In the genomic region with DNA sequence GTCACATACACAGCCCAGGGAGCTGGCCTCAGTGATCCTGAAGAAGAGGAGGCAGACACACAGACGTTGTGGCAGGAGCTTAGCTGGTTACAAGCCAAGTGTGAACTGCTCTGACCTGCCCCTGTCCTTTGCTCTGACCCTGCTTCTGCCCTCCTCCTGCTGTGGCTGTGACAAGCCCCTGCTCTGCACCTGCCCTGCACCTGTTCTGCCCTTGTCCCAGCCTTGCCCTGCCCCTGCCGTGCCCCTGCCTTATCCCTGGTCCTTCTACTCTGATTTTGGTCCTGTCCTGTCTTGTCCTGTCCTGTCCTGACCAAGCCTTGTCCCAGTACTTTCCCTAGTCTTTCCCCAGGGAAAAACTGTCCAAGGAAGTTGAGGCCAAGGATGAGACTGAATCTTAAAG, we compare ENCODE assay signal across 26 mouse cellular contexts. TPM values are rescaled to one million over a fixed set of nuclear protein-coding genes. Genes with fewer than 3 reads are reported as not detected.
"Had no signal": no experiment of that assay in that cellular context is flagged by ENCODE, and none has a peak within 500 bp of the region (broad histone marks: within the 10 kb centered on the region; RNA-seq: fewer than 3 reads in every experiment).

No protein-coding gene starts in this region.

- H3K4me3 ChIP-seq: heart, adult 2 months; heart, embryonic 13.5 days; intestine, embryonic 15.5 days; layer of hippocampus, adult 2 months; left cerebral cortex, adult 2 months; limb, embryonic 10.5 days; limb, embryonic 12.5 days had no signal

- H3K9me3 ChIP-seq: heart, embryonic 13.5 days; heart, embryonic 15.5 days; intestine, embryonic 15.5 days; limb, embryonic 10.5 days; limb, embryonic 12.5 days had no signal

- H3K27me3 ChIP-seq: heart, embryonic 15.5 days; intestine, embryonic 15.5 days had no signal

- H3K9ac ChIP-seq: forebrain, postnatal 0 days; heart, embryonic 13.5 days; heart, embryonic 15.5 days; hindbrain, embryonic 14.5 days; intestine, embryonic 15.5 days; limb, embryonic 12.5 days had no signal

- H3K27ac ChIP-seq: heart, adult 2 months; heart, embryonic 13.5 days; heart, embryonic 15.5 days; hindbrain, embryonic 14.5 days; intestine, embryonic 15.5 days; layer of hippocampus, adult 2 months; left cerebral cortex, adult 2 months; limb, embryonic 12.5 days had no signal

- DNase-seq: forebrain, postnatal 0 days; gastrocnemius, postnatal 14 days; gastrocnemius, postnatal 36 days; heart, adult 11 months; heart, adult 2 months; heart, postnatal 14 days; heart, postnatal 36 days; kidney, adult 18-20 months; kidney, adult 8-10 months; kidney, postnatal 10 days; kidney, postnatal 25 days; kidney, postnatal 4 days had no signal

- ATAC-seq: inflammation-experienced regulatory T-cells, adult 6 months; intestine, postnatal 0 days had no signal

- H3K36me3 ChIP-seq: heart, embryonic 13.5 days; heart, embryonic 15.5 days; intestine, embryonic 15.5 days; limb, embryonic 10.5 days; limb, embryonic 12.5 days had no signal

- H3K4me1 ChIP-seq: intestine, embryonic 15.5 days; limb, embryonic 12.5 days had no signal

RNA-seq across cellular contexts. Expression of a gene that starts 38.8 kb away (rescaled TPM):
- polyA plus RNA-seq: intestine, postnatal 0 days; kidney, embryonic 16.5 days had no signal

RNA-seq across cellular contexts. Expression of a gene that starts 58.0 kb away (rescaled TPM):
- polyA plus RNA-seq: heart, adult 2 months; heart, embryonic 11.5 days; heart, embryonic 13.5 days; heart, embryonic 15.5 days; heart, postnatal 0 days; inflammation-experienced regulatory T-cells, adult 6 months; intestine, postnatal 0 days; kidney, embryonic 14.5 days; kidney, embryonic 16.5 days; limb, embryonic 10.5 days had no signal
